Mouse (Mus musculus): ENCODE results near the gene Hist1h2bn. TPM values are rescaled to one million over a fixed set of nuclear protein-coding genes. Genes with fewer than 3 reads are reported as not detected.
"Not testable (repeated sequence)": the region's sequence is repeated elsewhere in the genome, so short reads cannot be mapped to it uniquely, and the experiment has no call there.

Hist1h2bn gene
- polyA plus RNA-seq, 1 experiment from 2014 or later, result 2.2 TPM

- Histone ChIP-seq H3K4me3 (ENCODE audit: low read depth, low read length) (peak overlapping the region; percentile 55), H3K9me3 (ENCODE audit: control insufficient read depth, low read length) (no peaks in the 10 kb centered on the region), H3K27ac (ENCODE audit: low read depth, low read length) (peak overlapping the region; percentile 95), H3K36me3 (ENCODE audit: control insufficient read depth, insufficient read depth, low read length) (no peaks in the 10 kb centered on the region), H3K9ac (ENCODE audit: low read depth, low read length) (peak overlapping the region; percentile 79), H3K4me2 (replicated peaks; ENCODE audit: low read depth, low read length) (peak overlapping the region; percentile 84), H3K27me3 (ENCODE audit: control insufficient read depth, insufficient read depth, low read length) (no peaks in the 10 kb centered on the region), H3K4me1 (replicated peaks; ENCODE audit: control insufficient read depth, insufficient read depth, low read length) (no peaks in the 10 kb centered on the region)
- DNase-seq (ENCODE audit: low spot score), result peak; percentile 85
- 5% methylated on average over 33 of the region's 33 CpGs for WGBS
- ATAC-seq (ENCODE audit: low FRiP score), result peak; percentile 87
These were observed 25.2 kb downstream of the Hist1h2bn start for GRCm38 (mm10) chr13:21778814-21779766.

GRCm38 (mm10) chr13:21779767-21780731 is 26.1 kb downstream of the Hist1h2bn start, which contains the start of gene Hist1h1b:
Hist1h1b (minus strand) TSS chr13:21780625.
- ATAC-seq (ENCODE audit: low FRiP score), result peak; percentile 53
- peak within 1 kb of the TSS; percentile 95 for H3K27ac ChIP-seq (ENCODE audit: low read depth, low read length)
- H3K9me3 ChIP-seq (ENCODE audit: control insufficient read depth, low read length), result no peaks in the 10 kb centered on the region
- DNase-seq (ENCODE audit: low spot score), result peak; percentile 80
- peak within 1 kb of the TSS; percentile 79 for H3K9ac ChIP-seq (ENCODE audit: low read depth, low read length)
- no peaks in the 10 kb centered on the region for H3K36me3 ChIP-seq (ENCODE audit: control insufficient read depth, insufficient read depth, low read length)
- no peaks in the 10 kb centered on the region for H3K27me3 ChIP-seq (ENCODE audit: control insufficient read depth, insufficient read depth, low read length)
- H3K4me2 ChIP-seq (replicated peaks; ENCODE audit: low read depth, low read length), result peak within 1 kb of the TSS; percentile 84
- WGBS, result under 1% methylated on average over 44 of the region's 44 CpGs
- H3K4me1 ChIP-seq (replicated peaks; ENCODE audit: control insufficient read depth, insufficient read depth, low read length), result no peaks in the 10 kb centered on the region
- peak within 1 kb of the TSS; percentile 55 for H3K4me3 ChIP-seq (ENCODE audit: low read depth, low read length)

- Histone ChIP-seq H3K9ac (ENCODE audit: low read depth, low read length) (no peak overlapping the region), H3K36me3 (ENCODE audit: control insufficient read depth, insufficient read depth, low read length) (no peaks in the 10 kb centered on the region), H3K27me3 (ENCODE audit: control insufficient read depth, insufficient read depth, low read length) (no peaks in the 10 kb centered on the region), H3K4me2 (replicated peaks; ENCODE audit: low read depth, low read length) (peak overlapping the region; percentile 84), H3K27ac (ENCODE audit: low read depth, low read length) (peak overlapping the region; percentile 44; the same call in 1 of the 2 replicates), H3K4me3 (ENCODE audit: low read depth, low read length) (no peak overlapping the region), H3K4me1 (replicated peaks; ENCODE audit: control insufficient read depth, insufficient read depth, low read length) (0 out of 2 replicates have a peak, but pooled peaks cover 2% of the 10 kb centered on the region), H3K9me3 (ENCODE audit: control insufficient read depth, low read length) (no peaks in the 10 kb centered on the region)
- 45% methylated on average over 6 of the region's 6 CpGs for WGBS
- ATAC-seq (ENCODE audit: low FRiP score), result no peak
- DNase-seq (ENCODE audit: low spot score), result peak; percentile 27
These were observed 27.2 kb downstream of the Hist1h2bn start for GRCm38 (mm10) chr13:21781021-21781555.

GRCm38 (mm10) chr13:21781639-21782038 is 27.7 kb downstream of the Hist1h2bn start:
- Histone ChIP-seq H3K4me3 (ENCODE audit: low read depth, low read length) (no peak overlapping the region), H3K4me2 (replicated peaks; ENCODE audit: low read depth, low read length) (no peak overlapping the region), H3K27me3 (ENCODE audit: control insufficient read depth, insufficient read depth, low read length) (no peaks in the 10 kb centered on the region), H3K27ac (ENCODE audit: low read depth, low read length) (no peak overlapping the region), H3K9me3 (ENCODE audit: control insufficient read depth, low read length) (no peaks in the 10 kb centered on the region), H3K4me1 (replicated peaks; ENCODE audit: control insufficient read depth, insufficient read depth, low read length) (0 out of 2 replicates have a peak, but pooled peaks cover 3% of the 10 kb centered on the region), H3K36me3 (ENCODE audit: control insufficient read depth, insufficient read depth, low read length) (no peaks in the 10 kb centered on the region), H3K9ac (ENCODE audit: low read depth, low read length) (no peak overlapping the region)
- 93% methylated on average over 1 of the region's 1 CpGs for WGBS
- ATAC-seq (ENCODE audit: low FRiP score) (no peak), DNase-seq (ENCODE audit: low spot score) (peak; percentile 14)

- H3K27ac ChIP-seq (ENCODE audit: low read depth, low read length), result peak overlapping the region; percentile 73
- H3K9ac ChIP-seq (ENCODE audit: low read depth, low read length), result peak overlapping the region; percentile 64
- H3K27me3 ChIP-seq (ENCODE audit: control insufficient read depth, insufficient read depth, low read length); H3K36me3 ChIP-seq (ENCODE audit: control insufficient read depth, insufficient read depth, low read length); ATAC-seq (ENCODE audit: low FRiP score); H3K4me1 ChIP-seq (replicated peaks; ENCODE audit: control insufficient read depth, insufficient read depth, low read length); H3K9me3 ChIP-seq (ENCODE audit: control insufficient read depth, low read length): not testable (repeated sequence)
- DNase-seq (ENCODE audit: low spot score), result peak; percentile 62
- peak overlapping the region; percentile 65 for H3K4me2 ChIP-seq (replicated peaks; ENCODE audit: low read depth, low read length)
- peak overlapping the region; percentile 35 for H3K4me3 ChIP-seq (ENCODE audit: low read depth, low read length)
- WGBS, result under 1% methylated on average over 16 of the region's 35 CpGs
These were observed 28.7 kb downstream of the Hist1h2bn start for GRCm38 (mm10) chr13:21782361-21783254.

GRCm38 (mm10) chr13:21783255-21783617 is 29.3 kb downstream of the Hist1h2bn start, which contains the start of gene Hist1h3i:
Hist1h3i (minus strand) TSS chr13:21783370.
- DNase-seq (ENCODE audit: low spot score), result peak; percentile 76
- WGBS, result under 1% methylated on average over 13 of the region's 20 CpGs

GRCm38 (mm10) chr13:21783734-21784161 is 29.8 kb downstream of the Hist1h2bn start:
- no peak for ATAC-seq (ENCODE audit: low FRiP score)
- H3K4me1 ChIP-seq (replicated peaks; ENCODE audit: control insufficient read depth, insufficient read depth, low read length), result 0 out of 2 replicates have a peak, but pooled peaks cover 5% of the 10 kb centered on the region

More at GRCm38 (mm10) chr13:21783255-21783617, 29.3 kb downstream of the Hist1h2bn start, which contains the start of gene Hist1h3i:
- Histone ChIP-seq H3K27ac (ENCODE audit: low read depth, low read length) (peak within 1 kb of the TSS; percentile 77), H3K4me1 (replicated peaks; ENCODE audit: control insufficient read depth, insufficient read depth, low read length) (0 out of 2 replicates have a peak, but pooled peaks cover 5% of the 10 kb centered on the region), H3K4me2 (replicated peaks; ENCODE audit: low read depth, low read length) (peak within 1 kb of the TSS; percentile 65), H3K27me3 (ENCODE audit: control insufficient read depth, insufficient read depth, low read length) (no peaks in the 10 kb centered on the region), H3K9ac (ENCODE audit: low read depth, low read length) (peak within 1 kb of the TSS; percentile 64), H3K9me3 (ENCODE audit: control insufficient read depth, low read length) (no peaks in the 10 kb centered on the region), H3K4me3 (ENCODE audit: low read depth, low read length) (peak within 1 kb of the TSS; percentile 35), H3K36me3 (ENCODE audit: control insufficient read depth, insufficient read depth, low read length) (no peaks in the 10 kb centered on the region)
- peak; percentile 69 for ATAC-seq (ENCODE audit: low FRiP score)

More at GRCm38 (mm10) chr13:21783734-21784161, 29.8 kb downstream of the Hist1h2bn start:
- Histone ChIP-seq H3K4me3 (ENCODE audit: low read depth, low read length) (peak overlapping the region; percentile 35), H3K9me3 (ENCODE audit: control insufficient read depth, low read length) (no peaks in the 10 kb centered on the region), H3K9ac (ENCODE audit: low read depth, low read length) (peak overlapping the region; percentile 35; the same call in 1 of the 2 replicates), H3K27ac (ENCODE audit: low read depth, low read length) (peak overlapping the region; percentile 77), H3K36me3 (ENCODE audit: control insufficient read depth, insufficient read depth, low read length) (no peaks in the 10 kb centered on the region), H3K4me2 (replicated peaks; ENCODE audit: low read depth, low read length) (peak overlapping the region; percentile 65), H3K27me3 (ENCODE audit: control insufficient read depth, insufficient read depth, low read length) (no peaks in the 10 kb centered on the region)
- DNase-seq (ENCODE audit: low spot score), result peak; percentile 74
- WGBS, result 1% methylated on average over 9 of the region's 9 CpGs

Measured in hindbrain, embryonic 11.5 days (tissue).